Mouse (Mus musculus): ENCODE measurements around the gene Ensa. TPM values are rescaled to one million over a fixed set of nuclear protein-coding genes. Genes with fewer than 3 reads are reported as not detected.
"Not testable (repeated sequence)": the region's sequence is repeated elsewhere in the genome, so short reads cannot be mapped to it uniquely, and the experiment has no call there.

Ensa gene
- total RNA-seq (2021): 10 to 100 TPM; 92.1 to 93.9 TPM
- long read RNA-seq, experiment 1, transcript Ensa-201 (3 exons, 3,845 nt): major isoform, 98 of 166 reads
- long read RNA-seq, experiment 1, transcript Ensa-202 (4 exons, 1,130 nt): minor isoform, 13 of 166 reads
- long read RNA-seq, experiment 1, partial matches to known transcripts: 9 of 166 reads
- long read RNA-seq, experiment 1, other reads (novel, unspliced or antisense): 45 of 166 reads
- long read RNA-seq, experiment 2, transcript Ensa-201 (3 exons, 3,845 nt): major isoform, 138 of 174 reads
- long read RNA-seq, experiment 2, transcript Ensa-202 (4 exons, 1,130 nt): minor isoform, 15 of 174 reads
- long read RNA-seq, experiment 2, partial matches to known transcripts: 5 of 174 reads
- long read RNA-seq, experiment 2, other reads (novel, unspliced or antisense): 16 of 174 reads

DNA sequence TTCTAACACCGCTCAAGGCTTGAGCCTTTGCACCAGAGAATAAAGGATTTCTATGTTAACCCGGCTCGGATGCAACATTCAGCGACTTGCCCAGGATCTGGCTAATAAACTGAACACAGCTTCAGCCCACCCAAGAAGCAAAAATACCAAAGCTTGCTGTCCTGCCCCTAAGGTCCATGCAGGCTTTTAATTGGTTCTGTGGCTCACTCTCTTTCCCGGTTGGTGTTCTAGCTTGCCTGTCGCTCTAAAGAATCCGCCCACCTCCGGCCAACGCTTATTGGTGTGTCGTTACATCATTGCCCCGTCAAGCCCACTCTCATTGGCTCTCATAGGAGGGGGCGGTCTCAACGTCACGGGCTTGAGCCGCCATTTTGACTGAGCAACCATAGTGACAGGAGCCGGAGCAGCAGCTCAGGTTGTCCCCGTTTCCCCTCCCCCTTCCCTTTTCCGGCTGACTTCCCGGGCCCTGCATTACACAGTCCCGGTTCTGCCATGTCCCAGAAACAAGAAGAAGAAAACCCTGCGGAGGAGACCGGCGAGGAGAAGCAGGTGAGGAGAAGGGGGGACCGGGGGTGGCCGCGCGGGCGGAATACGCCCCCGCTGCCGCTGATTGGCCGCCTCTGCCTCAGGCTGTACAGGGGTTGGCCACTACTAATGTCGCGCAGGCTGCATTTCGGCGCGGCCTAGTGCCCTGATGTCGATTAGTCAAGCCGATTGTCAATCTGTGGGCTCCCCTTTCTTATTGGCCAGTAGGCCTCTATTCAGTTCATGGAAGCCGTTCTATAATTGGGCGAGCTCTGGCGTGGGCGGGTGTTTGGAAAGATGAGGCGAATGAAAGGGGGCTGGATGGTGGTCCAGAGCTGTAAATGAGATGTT lies at the start of gene Ensa:
Ensa (plus strand) TSS at position 366 of the 876 bp plus-strand sequence.
- DNase-seq: peak; percentile 98

DNA sequence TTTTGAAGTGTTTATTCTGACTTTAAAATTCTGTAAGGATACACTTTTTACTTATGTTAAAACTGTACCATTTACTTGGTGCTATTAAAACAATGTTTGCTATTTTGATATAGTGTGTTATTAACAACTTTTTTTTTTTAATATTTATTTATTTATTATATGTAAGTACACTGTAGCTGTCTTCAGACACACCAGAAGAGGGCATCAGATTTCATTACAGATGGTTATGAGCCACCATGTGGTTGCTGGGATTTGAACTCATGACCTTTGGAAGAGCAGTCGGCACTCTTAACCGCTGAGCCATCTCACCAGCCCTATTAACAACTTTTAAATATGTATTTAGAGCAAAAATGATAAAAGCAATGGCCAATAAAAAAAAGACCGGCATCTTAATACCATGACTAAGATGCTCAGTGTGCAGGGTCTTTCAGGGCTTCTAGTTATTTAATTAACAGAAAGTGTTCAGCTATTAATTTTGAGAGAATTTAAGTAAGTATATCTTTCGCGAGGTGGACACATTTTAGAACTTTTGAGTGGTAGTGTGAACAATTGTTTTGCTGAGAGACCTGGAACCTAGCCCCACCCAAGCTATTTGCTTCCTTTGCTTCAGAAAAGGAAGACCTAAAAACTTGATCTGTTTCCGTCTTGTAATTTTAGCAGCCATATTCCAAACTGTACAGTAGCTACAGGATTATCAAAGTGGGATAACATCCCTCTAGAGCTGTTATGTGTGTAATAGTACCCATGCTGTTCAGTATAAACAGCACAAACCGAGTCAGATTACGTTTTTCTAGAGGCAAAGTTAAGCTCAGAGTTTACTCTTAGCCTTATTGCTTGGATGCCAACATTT lies 36.8 kb upstream of the Ensa start:
- DNase-seq: no peak

DNA sequence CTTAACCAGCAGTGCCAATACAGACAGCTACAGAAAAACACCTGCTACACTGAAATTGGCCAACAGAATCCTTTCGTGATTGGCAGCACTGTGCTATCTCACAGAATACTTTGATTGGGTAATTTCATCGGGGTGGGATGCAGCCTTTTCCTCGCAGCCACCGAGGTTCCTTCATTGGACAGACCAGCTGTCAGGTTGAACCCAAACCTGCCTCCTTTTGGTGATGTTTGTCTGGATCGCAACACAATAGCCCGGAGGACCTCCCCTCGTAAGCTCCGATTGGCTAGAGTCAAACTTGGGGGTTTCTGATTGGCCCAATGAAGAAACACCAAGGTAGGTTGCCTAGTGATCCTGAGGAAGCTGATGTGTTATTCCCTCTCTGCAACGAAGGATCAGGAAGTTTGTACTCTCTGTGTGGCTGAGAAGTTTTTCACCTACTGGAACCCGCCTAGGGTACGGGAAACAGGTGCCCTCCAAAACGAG lies 36.1 kb upstream of the Ensa start, which contains the start of gene Golph3l:
Golph3l (plus strand) TSS at position 331 of the 483 bp plus-strand sequence.
- DNase-seq: peak; percentile 97

DNA sequence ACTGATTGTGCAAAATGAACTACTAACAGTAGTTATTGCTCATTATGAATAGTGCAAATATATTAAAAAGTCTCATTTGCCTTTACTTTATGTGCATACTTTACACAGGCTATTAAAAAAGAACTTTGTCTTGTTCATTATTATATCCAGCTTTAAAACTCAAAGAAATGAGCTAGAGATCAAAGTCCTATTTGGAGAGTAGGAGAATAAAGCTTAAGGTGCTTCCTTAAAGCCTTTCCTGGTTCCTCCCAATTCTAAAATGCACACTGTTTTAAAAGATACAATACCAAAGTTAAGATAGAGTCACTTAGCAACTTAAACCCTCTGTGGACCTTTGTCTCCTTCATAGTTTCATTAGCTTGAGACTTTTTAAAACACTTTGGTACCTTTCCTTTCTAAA lies 26.1 kb upstream of the Ensa start:
- no peak for DNase-seq

DNA sequence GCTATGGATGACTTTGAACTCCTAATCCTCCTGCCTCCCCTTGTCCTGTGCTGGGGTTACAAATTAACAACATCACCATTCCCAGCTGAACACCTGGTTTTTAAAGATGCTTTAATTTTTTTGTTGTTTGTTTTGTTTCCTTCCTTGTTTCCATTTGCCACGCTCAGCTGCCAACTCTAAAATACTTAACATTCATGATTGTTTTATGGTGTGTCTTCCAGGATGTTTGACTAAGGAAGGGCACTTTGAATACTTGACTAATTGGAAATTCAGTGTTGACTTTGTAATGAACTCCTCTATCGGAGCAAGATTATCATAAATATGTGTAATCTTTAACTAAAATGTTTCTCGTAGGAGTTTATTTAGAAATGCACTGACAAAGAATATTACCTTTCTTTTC lies 23.5 kb upstream of the Ensa start:
- no peak for DNase-seq

DNA sequence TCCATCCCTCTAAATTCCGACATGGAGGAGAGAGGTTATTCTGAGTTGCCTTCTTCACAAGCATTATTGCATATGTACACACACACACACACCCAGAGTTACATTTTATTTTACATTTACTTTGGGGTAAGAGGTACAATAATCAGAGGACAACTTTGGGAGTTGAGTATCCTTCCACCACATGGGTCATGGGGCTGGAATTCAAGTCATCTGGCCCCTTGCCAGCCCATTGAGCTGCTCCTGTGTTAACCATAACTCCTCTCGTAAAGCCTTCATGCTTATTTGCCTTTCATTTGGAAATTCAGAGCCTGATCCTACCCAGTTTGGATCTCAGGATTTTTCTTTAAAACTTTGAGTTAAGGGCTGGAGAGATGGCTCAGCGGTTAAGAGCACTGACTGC lies 18.7 kb upstream of the Ensa start:
- no peak for DNase-seq

DNA sequence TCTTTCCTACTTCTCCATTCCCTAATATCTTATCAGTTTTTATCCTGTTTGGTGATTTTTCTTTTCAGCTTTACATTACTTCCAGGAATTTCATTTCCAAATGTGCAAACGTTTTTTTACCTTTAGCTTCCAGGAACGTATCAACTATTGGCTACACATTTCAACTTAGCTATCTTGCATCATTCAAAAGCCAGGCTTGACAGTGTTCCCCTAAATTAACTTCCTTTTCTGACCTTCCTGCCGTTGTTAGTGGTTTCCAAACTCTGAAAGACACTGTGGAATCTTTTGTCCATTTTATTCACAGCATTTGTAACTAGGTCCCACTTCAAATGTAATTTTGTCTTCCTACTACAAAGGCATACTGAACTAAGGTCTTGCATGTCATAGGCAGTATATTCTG lies 15.6 kb upstream of the Ensa start:
- no peak for DNase-seq

DNA sequence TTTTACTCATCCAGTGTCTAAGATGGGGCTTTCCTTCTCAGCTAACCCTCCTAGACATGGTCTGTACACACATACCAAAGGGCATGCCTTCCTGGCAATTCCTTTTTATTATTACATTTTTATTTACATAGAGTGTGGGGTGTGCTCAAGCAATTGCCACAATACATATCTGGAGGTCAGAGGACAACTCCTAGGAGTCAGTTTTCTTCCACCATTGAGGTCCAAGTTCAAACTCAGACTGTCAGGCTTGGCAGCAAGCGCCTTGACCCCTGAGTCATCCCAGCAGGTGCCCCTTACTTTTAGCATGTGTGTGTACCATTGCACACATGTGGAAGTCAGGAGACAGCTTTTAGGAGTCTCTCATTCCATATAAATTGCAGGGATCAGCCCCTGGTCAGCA lies 10.8 kb upstream of the Ensa start:
- no peak for DNase-seq

DNA sequence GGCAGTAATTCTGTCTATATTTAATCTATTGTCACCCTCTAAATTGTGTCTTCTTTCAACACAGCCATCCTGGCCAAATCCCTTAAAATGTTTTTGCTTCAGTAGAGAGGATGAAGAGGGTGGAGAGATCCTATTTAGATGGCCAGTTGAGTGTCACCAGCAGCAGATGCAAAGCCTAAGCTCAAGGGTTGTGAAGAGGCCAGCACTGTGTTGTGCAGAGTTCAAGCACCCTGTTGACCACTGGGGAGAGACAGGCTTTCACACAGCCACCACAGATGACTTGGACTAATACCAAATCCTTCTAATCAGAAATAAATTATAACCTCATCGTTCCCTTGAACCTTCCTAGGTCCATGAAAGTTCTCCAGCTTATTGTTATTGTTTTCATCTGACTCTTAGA lies 6.3 kb upstream of the Ensa start:
- DNase-seq: no peak

DNA sequence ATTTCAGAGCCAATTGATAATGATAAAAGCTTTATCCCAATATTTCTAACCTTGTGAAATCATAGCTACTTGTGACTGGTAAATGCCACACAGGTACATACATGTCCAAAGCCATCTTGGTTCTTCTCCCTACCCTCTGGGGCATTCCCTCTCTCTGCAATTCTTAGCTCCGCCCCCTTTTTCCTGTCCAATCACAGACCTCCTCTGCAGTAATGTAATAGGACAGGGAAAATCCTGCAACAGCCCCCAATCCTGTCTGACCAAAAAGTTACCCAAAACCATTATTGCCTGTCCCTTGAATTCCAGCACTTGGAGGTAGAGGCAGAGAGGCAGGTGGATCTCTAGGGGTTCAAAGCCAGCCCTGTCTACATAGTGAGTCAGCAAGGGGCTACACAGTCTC lies 3.6 kb upstream of the Ensa start:
- DNase-seq: no peak

DNA sequence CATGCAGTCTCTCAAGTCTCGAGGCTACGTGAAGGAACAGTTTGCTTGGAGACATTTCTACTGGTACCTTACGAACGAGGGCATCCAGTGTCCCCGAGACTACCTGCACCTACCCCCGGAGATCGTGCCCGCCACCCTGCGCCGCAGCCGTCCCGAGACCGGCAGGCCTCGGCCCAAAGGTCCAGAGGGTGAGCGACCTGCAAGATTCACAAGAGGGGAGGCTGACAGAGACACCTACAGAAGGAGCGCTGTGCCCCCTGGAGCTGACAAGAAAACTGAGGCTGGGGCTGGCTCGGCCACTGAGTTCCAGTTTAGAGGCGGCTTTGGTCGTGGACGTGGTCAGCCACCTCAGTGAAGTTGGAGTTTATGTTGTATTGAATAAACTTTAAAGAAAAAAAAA lies 2.4 kb upstream of the Ensa start:
- not testable (repeated sequence) for DNase-seq

DNA sequence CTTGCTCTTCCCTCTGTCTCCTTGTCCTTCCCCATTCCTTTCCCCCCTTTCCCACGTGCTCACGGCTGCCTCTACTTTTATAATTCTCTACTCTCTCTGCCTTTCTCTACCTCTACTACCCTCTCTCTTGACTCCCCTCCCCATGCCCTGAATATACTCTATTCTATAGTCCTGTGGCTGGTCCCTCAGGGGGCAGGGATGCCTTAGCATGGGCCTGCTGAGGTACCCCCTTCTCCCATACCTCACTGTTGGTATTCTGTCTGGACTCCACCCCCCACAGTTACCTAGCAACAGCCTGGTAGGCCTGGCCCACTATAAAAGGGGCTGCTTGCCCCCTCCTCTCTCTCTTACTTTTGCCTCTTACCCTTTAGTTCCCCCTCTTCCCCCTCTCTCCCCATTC lies 1.2 kb upstream of the Ensa start:
- no peak for DNase-seq

DNA sequence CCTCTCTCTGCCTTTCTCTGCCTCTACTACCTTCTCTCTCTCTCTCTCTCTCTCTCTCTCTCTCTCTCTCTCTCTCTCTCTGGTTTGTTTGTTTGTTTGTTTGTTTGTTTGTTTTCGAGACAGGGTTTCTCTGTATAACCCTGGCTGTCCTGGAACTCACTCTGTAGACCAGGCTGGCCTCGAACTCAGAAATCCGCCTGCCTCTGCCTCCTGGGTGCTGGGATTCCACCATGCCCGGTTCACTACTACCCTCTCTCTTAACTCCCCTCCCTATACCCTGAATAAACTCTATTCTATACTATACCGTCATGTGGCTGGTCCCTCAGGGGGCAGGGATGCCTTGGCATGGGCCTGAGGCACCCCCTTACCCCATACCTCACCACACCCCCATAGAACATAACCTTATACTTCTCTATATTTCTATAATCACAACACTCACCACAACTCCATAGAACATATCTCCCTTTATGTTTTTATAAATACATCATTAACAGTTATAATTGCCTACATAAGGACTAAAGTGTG lies 740 bp upstream of the Ensa start:
- DNase-seq: not testable (repeated sequence)

DNA sequence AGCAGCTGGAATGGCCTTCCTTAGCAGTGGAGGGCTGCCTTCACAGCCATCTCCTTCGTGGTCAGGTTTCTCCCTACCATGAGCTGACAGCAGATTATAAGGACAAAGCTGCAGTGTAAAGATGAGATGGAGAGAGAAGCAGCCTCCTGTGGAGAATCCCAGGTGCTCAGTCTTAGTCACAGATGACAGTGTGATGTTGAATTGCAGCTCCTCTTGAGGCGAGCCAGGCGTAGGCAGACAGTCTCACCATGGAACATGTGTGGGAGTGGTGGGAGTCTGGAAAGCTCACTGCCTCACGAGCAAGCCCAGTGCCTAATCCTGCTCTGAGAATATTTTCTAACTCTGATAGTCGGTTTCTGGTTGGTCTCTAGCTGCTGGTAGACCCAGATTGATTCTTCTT lies 3.0 kb downstream of the Ensa start:
- no peak for DNase-seq

DNA sequence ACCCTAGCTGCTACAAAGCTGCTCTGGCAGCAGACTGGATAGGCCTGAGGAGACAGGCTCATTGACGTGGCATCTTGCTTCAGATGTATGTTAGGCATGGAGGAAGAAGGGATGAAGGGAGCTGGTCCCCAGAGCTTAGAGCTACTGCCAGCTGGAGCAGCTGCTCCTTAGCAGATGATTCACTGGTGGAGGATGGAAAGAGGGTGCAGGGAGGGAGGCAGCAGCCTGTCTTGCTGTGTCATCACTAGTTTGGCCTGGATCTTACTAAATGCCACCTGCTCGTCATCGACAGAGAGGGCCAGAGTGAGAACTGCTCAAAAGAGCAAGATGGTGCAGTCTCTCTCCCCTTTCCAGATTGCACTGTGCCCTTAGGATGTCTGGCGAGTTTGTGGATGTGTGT lies 5.0 kb downstream of the Ensa start:
- DNase-seq: peak; percentile 21

DNA sequence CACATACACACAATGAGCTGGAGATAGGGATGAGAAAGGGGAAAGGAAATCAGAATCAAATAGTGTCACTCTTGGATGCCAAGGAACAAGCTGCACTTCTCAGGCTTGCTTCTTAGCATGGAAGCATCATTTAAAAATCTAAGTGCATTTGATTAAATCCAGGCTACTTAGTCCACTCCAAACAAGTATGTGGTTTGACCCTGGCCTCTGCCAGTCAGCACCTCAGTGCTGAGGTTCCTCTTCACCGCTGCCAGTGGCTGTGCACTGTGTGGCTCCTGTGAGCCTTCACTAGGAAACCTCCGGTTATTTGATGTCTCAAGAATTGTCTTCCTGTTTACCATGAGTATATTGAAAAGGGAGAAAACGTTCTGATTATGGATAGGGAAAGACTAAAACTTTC lies 6.1 kb downstream of the Ensa start:
- no peak for DNase-seq

DNA sequence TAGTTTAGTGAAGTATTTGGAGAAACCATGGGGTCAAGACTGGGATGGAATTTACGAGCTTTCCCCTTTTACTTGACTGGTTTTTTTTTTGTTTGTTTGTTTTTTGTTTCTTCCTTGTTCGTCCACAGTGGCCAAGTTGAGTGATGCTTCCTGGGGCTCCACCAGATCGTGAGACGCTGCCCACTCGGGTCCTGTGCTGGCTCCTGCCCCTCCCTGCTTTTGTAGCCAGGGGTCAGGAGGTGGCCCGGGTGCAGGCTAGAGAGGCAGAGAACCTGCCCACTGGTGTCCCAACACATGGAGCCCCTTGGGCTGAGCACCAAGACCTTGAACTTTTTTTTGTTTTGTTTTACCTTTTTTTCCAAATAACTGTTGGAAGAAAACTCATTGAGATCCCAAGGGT lies 6.5 kb downstream of the Ensa start:
- DNase-seq: no peak

DNA sequence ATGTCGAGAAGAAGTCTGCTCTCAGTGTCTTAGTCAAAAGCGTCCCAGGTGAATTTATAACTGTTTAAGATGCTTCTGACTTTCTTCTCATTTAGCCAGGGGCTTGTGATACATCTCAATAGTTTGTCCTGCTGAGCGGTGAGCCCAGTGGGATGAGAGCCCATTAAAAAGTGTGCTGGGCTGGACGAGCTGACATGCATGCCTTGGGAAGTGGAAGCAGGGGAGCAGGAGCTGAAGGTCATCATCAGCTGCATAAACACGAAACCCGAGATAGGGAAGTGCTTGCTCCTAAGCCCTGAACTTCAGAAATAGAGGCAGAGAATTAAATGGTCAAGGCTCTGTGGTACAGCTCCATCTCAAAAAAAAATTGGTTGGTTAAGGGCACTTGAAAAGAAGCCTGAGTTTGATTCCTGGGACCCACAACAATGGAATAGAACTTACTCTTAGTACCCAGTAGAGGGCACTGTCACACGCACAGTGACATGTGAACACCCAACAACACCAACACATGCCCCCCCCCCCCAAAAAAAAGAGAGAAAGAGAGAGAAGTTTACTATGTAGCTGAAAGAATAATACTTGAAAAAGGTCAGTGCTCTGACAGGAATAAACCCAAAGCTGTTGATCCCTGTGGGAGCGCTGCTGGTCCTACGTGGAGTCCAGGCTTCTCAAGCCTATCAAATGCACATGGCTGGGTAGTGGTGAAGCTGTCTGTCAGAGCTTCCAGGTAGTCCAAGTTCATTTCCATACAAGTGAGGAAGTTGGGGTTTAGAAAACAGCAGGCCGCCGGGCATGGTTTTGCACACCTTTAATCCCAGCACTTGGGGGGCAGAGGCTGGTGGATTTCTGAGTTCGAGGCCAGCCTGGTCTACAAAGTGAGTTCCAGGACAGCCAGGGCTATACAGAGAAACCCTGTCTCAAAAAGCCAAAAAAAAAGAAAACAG lies 8.1 kb downstream of the Ensa start:
- DNase-seq: no peak

DNA sequence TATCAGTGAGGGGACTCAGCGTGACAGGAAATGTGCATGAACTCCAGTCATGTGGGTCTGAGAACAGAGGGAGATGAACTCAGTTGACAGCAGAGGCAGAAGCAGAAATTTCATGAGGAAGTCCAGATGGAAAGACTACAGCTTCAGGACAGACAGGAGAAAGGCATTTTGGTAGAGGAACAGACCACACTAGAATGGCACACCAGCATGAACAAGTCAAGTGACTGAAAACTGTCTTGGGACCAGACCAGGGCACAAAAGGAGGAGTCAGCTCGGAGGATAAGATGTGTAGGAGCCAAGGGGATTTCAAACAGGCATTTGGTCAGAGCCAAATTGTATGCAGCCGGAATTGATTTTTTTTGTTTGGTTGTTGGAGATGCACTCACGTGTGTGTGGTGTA lies 10.8 kb downstream of the Ensa start:
- no peak for DNase-seq

DNA sequence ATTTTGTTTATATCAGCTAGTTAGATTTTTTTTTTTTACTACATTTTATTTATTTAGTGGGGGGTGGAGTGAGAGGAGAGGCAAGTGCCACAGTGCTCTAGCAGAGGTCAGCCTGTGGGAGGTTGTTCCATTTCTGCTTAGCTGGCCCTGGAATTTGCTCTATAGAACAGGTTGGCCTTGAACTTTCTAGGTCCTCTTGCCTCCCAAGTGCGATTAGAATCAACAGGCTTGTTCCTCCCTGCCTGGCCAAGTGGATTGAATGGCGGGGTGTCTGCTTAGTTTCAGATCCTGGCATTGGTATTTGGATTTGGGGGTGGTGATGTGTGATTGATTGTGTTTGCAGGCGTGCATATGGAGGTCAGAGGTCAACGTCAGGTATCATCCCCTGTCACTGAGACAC lies 11.3 kb downstream of the Ensa start:
- DNase-seq: no peak

DNA sequence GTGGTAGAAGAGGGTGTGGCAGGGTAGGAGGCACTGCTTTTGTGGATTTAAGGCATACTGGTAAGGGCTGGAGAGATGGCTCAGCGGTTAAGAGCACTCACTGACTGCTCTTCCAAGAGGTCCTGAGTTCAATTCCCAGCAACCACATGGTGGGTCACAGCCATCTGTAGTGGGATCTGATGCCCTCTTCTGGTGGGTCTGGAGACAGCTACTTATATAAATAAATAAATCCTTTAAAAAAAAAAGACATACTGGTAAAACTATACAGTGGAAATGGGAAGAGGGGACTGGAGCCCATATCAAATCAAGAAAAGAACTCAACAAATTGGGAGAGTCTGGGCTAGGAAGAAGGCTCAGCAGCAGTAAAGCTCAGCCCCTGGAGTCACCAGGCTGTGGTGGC lies 14.9 kb downstream of the Ensa start:
- DNase-seq: no peak
